Mouse (Mus musculus) liver, embryonic 11.5 days (tissue): ENCODE results near the gene Zfp536. TPM values are rescaled to one million over a fixed set of nuclear protein-coding genes. Genes with fewer than 3 reads are reported as not detected.
A peak's percentile ranks its signal among the peaks of the same experiment; 100 is the strongest.

Experiments
- ATAC-seq: fragments of 200-750 bp; cut with Nextera tagmentation; replicated peaks from 2 replicates; pipeline ENCODE4 v1.8.0; 2017; ENCODE audit warnings: moderate number of reproducible peaks, mild to moderate bottlenecking, moderate TSS enrichment, moderate library complexity; ENCODE audit not compliant: low FRiP score
- DNase-seq: peaks from one replicate; pipeline ENCODE4 v3.0.0-alpha.2; 2017; ENCODE audit warnings: low spot score
- H3K27ac ChIP-seq: fragments of 300-500 bp; sonication (generic); 2 replicates; pipeline ENCODE4 v1.5.1; 2014; ENCODE audit warnings: mild to moderate bottlenecking, low read depth, low read length, control low read depth
- H3K27me3 ChIP-seq: fragments of 300-500 bp; sonication (generic); replicated peaks from 2 replicates; pipeline ENCODE4 v1.6.1; 2014; ENCODE audit warnings: low read length, mixed read lengths; ENCODE audit not compliant: control insufficient read depth, insufficient read depth
- H3K36me3 ChIP-seq: fragments of 300-500 bp; sonication (generic); 2 replicates; pipeline ENCODE4 v1.6.1; 2014; ENCODE audit warnings: mild to moderate bottlenecking, low read length, moderate library complexity, mixed read lengths; ENCODE audit not compliant: control insufficient read depth, insufficient read depth
- H3K4me1 ChIP-seq: fragments of 300-500 bp; sonication (generic); replicated peaks from 2 replicates; pipeline ENCODE4 v1.6.1; 2014; ENCODE audit warnings: low read length, mixed read lengths; ENCODE audit not compliant: control insufficient read depth, insufficient read depth
- H3K4me2 ChIP-seq: fragments of 300-500 bp; sonication (generic); 2 replicates; pipeline ENCODE4 v1.6.1; 2014; ENCODE audit warnings: mild to moderate bottlenecking, control low read depth, moderate library complexity
- H3K4me3 ChIP-seq: fragments of 300-500 bp; sonication (generic); 2 replicates; pipeline ENCODE4 v1.5.1; 2014; ENCODE audit warnings: low read depth, low read length, control low read depth
- H3K9ac ChIP-seq: fragments of 300-500 bp; sonication (generic); 2 replicates; pipeline ENCODE4 v1.6.1; 2014; ENCODE audit warnings: low read depth, low read length, control low read depth
- H3K9me3 ChIP-seq: fragments of 300-500 bp; sonication (generic); 2 replicates; pipeline ENCODE4 v1.6.1; 2016; ENCODE audit warnings: low read length, inconsistent platforms, mixed read lengths; ENCODE audit not compliant: control insufficient read depth
- WGBS: fragments of 180-500 bp; shearing (Covaris S2); extraction: QIAGEN DNeasy Blood & Tissue Kit; methylation state at CpG from one replicate; pipeline ENCODE4 v1.1.7; 2014; 5-methylcytosine and 5-hydroxymethylcytosine counted together
- polyA plus RNA-seq: library from polyadenylated mRNA; unstranded; fragments of >200 nt; fragmentation: Nextera tagmentation; extraction: Ambion mirVana; gene quantifications from 2 replicates; pipeline ENCODE4 v1.2.1, GENCODE M21; 2014

The Zfp536 gene
- polyA plus RNA-seq = 0.66 and 0.86 TPM in 2 replicates

GRCm38 (mm10) chr7:37773312-37773702 is at the start of gene Zfp536:
TSS of gene Zfp536 (minus strand) at chr7:37773641.
- no peaks in the 10 kb centered on the region for H3K9me3 ChIP-seq
- no peak within 1 kb of the TSS for H3K9ac ChIP-seq
- H3K4me2 ChIP-seq = peak within 1 kb of the TSS; percentile 63
- peak within 1 kb of the TSS; percentile 36 for H3K4me3 ChIP-seq
- WGBS = under 1% methylated on average over 27 of the region's 27 CpGs
- no peak within 1 kb of the TSS for H3K27ac ChIP-seq
- no peak for ATAC-seq
- H3K4me1 ChIP-seq = no peaks in the 10 kb centered on the region
- peaks cover 86% of the 10 kb centered on the region for H3K27me3 ChIP-seq
- H3K36me3 ChIP-seq = no peaks in the 10 kb centered on the region
- DNase-seq = no peak

- peak overlapping the region; percentile 55; the same call in 1 of the 2 replicates for H3K27ac ChIP-seq
- no peaks in the 10 kb centered on the region for H3K9me3 ChIP-seq
- H3K36me3 ChIP-seq = no peaks in the 10 kb centered on the region
- ATAC-seq (peak; percentile 86), DNase-seq (peak; percentile 53)
- 43% methylated on average over 11 of the region's 11 CpGs for WGBS
- no peak overlapping the region for H3K4me3 ChIP-seq
- H3K9ac ChIP-seq = no peak overlapping the region
- H3K4me1 ChIP-seq = peaks cover 6% of the 10 kb centered on the region
- H3K4me2 ChIP-seq = peak overlapping the region; percentile 12; the same call in 1 of the 2 replicates
- H3K27me3 ChIP-seq = no peaks in the 10 kb centered on the region
These were observed 47.3 kb upstream of the Zfp536 start for GRCm38 (mm10) chr7:37820670-37821301.

DNA sequence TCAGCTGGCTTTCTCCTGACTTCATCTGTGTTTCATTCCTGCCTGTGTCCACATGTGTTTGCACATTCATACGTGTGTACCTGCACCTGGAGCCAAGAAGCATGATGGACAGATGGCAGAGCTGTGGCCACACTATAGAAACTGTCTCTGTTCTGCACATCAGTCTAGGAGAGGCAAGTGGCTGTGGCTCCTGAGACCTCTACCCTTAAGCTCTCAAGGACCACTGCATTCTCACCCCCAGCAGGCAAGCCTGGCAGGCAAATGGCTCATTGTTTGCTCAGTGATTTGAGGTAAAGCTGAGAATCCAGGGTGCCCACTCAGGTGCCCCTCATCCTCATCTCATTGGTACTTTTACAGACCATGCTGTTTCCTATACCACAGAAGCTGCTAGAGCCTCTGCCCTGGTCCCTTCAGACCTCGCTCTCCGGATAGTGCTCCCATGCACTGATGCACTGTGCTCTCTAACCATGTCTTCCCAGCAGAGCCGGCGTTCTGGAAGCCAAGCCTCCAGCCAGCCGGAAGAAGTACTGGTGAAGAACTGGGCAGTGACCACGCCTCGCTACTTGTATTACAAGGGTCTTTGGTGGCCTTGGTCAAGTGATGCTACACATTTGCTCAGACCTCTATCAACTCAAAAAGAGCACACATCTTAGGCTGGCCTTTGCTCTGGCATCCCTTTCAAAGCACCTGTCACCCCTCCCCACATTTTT is 45.3 kb upstream of the Zfp536 start:
- DNase-seq = peak; percentile 11
- WGBS = 85% methylated on average over 8 of the region's 8 CpGs
- Histone ChIP-seq H3K9ac (no peak overlapping the region), H3K4me2 (no peak overlapping the region), H3K9me3 (no peaks in the 10 kb centered on the region), H3K36me3 (no peaks in the 10 kb centered on the region), H3K4me1 (peaks cover 6% of the 10 kb centered on the region), H3K27me3 (no peaks in the 10 kb centered on the region), H3K27ac (no peak overlapping the region), H3K4me3 (no peak overlapping the region)
- no peak for ATAC-seq

DNA sequence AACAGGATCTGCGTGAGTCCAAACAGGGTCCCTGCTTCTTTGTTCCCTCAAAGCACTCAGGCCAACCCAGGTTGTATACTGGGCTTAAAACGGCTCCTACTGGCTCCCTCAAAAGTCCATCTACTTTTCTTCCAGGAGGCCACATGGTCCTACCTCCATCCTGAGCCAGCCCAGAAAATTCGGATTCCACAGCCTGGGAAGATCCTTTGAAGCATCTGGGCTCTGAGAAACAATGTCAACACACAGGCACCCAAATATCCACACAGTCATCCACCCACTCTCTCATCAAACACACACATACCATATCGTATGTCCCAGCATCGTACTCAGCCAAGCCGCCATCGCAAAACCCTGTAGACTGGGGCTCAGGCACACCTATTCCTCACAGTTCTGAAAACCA is 43.5 kb upstream of the Zfp536 start:
- Histone ChIP-seq H3K9ac (no peak overlapping the region), H3K27me3 (no peaks in the 10 kb centered on the region), H3K27ac (no peak overlapping the region), H3K36me3 (no peaks in the 10 kb centered on the region), H3K4me3 (no peak overlapping the region), H3K9me3 (no peaks in the 10 kb centered on the region), H3K4me2 (no peak overlapping the region), H3K4me1 (peaks cover 6% of the 10 kb centered on the region)
- no peak for ATAC-seq
- DNase-seq = no peak
- WGBS = 85% methylated on average over 7 of the region's 7 CpGs

GRCm38 (mm10) chr7:37814844-37815406 is 41.5 kb upstream of the Zfp536 start:
- Histone ChIP-seq H3K9me3 (no peaks in the 10 kb centered on the region), H3K9ac (no peak overlapping the region), H3K4me3 (no peak overlapping the region), H3K27ac (no peak overlapping the region), H3K27me3 (no peaks in the 10 kb centered on the region), H3K36me3 (no peaks in the 10 kb centered on the region), H3K4me2 (no peak overlapping the region), H3K4me1 (no peaks in the 10 kb centered on the region)
- WGBS = 51% methylated on average over 8 of the region's 8 CpGs
- ATAC-seq = no peak
- peak; percentile 23 for DNase-seq

- Histone ChIP-seq H3K36me3 (no peaks in the 10 kb centered on the region), H3K9me3 (no peaks in the 10 kb centered on the region), H3K4me1 (no peaks in the 10 kb centered on the region), H3K27ac (no peak overlapping the region), H3K4me3 (no peak overlapping the region), H3K9ac (no peak overlapping the region), H3K27me3 (no peaks in the 10 kb centered on the region), H3K4me2 (no peak overlapping the region)
- WGBS = 68% methylated on average over 10 of the region's 10 CpGs
- DNase-seq (no peak), ATAC-seq (no peak)
These were observed 40.2 kb upstream of the Zfp536 start for GRCm38 (mm10) chr7:37813676-37814075.

DNA sequence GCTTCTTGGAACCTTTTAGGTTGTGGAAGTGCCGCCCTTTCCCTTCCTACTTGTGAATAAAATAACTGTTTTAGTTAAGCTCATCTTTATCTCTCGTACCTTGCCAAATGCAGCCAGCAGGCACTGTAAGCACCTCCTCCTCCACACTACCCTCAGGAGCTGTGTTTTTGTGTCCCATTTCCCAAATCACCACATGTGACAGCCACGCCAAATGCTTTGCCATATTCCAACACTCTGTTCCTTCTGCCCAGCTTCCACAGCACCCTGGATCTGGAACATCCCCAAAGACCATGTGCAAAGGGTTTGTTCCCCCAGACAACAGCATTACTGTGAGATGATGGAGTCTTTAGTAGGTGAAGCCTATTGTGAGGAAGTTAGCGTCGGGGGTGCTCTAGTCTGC is 36.5 kb upstream of the Zfp536 start:
- H3K4me2 ChIP-seq = no peak overlapping the region
- H3K9me3 ChIP-seq = no peaks in the 10 kb centered on the region
- no peaks in the 10 kb centered on the region; the same call in 1 of the 2 replicates for H3K27me3 ChIP-seq
- 78% methylated on average over 5 of the region's 5 CpGs for WGBS
- H3K4me3 ChIP-seq = no peak overlapping the region
- no peaks in the 10 kb centered on the region for H3K36me3 ChIP-seq
- H3K9ac ChIP-seq = no peak overlapping the region
- DNase-seq (no peak), ATAC-seq (no peak)
- no peak overlapping the region for H3K27ac ChIP-seq
- no peaks in the 10 kb centered on the region for H3K4me1 ChIP-seq

- Histone ChIP-seq H3K4me2 (no peak overlapping the region), H3K9ac (no peak overlapping the region), H3K27me3 (no peaks in the 10 kb centered on the region; the same call in 1 of the 2 replicates), H3K4me1 (no peaks in the 10 kb centered on the region), H3K27ac (no peak overlapping the region), H3K4me3 (no peak overlapping the region), H3K9me3 (no peaks in the 10 kb centered on the region), H3K36me3 (no peaks in the 10 kb centered on the region)
- ATAC-seq = no peak
- WGBS = 89% methylated on average over 4 of the region's 4 CpGs
- DNase-seq = no peak
These were observed 35.6 kb upstream of the Zfp536 start for GRCm38 (mm10) chr7:37809001-37809400.
